Mouse (Mus musculus) ovary, adult 18-20 months (tissue): ENCODE data around the gene Iqcf1.

Source experiments
- DNase-seq: peaks from one replicate; pipeline ENCODE4 v3.0.0; 2022; ENCODE audit warnings: low spot score, mixed read lengths

Iqcf1 gene

GRCm38 (mm10) chr9:106464751-106465541 is 34.8 kb upstream of the Iqcf1 start:
- DNase-seq = no peak

DNA sequence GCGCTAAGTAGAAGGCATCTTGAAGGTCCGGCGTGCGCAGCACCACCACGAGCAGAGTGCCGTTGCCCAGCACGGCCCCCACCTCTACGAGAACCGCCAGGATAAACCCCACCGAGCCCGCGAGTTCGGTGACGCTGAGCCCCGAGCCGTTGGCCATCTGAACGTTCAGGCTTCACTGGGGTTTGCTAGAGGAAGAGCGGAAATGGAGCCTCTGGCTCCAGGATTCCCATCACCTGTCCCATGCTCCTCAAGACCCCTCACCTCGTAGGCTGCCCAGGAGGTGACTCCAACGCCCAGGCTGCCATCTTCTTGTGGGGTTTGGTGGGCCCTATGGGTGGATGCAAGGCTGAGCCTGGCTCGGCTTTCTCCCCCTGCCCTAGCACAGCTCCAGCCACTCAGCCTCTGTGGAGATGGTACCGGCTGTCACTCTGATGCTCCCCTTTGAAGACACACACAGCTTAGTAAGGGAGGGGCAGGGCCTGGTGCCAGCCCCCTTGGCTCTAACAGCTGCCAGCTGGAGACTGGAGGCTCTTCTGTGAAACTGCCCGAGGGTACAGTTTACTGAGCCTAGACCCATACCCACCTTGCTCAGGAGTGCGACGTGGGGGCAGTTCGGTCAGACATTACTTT is 34.1 kb upstream of the Iqcf1 start, which contains the start of gene Gpr62:
Gene Gpr62 (minus strand): TSS at position 368 of the 630 bp plus-strand sequence.
- no peak for DNase-seq

DNA sequence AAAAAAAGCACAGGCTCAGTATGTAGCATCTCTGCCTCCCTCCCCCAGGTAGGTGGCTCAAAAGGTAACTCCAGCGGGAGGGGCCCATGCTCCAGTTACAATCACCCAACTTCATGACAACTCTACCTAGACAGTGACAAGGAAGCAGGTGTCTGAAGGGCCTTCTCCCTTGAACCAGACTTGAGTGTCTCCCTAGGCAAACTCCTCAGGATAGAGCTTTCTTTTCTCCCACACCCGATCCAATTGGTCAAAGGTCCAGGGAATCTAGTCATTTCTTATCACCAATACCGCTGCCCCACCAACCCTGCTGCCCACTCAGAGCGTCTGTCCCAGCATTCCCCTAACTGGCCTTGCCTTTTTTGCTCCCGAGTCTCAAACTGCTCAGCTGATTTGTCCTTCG is 33.0 kb upstream of the Iqcf1 start:
- DNase-seq = no peak

- DNase-seq = no peak
These were observed 32.0 kb upstream of the Iqcf1 start for GRCm38 (mm10) chr9:106467746-106468145.

DNA sequence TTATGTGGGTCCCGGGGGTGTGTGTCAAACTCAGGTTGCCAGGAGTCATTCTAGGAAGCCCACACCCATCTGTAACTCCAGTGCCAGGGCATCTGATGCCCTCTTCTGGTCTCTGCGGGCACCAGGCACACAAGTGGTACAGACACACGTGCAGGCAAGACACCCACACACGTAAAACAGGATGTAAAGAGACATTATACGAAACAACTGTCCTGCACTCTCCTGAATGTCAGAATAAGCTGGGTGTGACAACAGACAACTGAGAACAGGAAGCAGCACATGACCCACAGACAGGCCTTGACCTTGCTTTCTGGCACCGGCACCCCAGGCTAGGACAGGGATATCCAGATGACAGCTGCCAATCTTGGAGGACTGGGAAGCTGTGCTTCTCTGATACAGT is 30.4 kb upstream of the Iqcf1 start:
- no peak for DNase-seq

DNA sequence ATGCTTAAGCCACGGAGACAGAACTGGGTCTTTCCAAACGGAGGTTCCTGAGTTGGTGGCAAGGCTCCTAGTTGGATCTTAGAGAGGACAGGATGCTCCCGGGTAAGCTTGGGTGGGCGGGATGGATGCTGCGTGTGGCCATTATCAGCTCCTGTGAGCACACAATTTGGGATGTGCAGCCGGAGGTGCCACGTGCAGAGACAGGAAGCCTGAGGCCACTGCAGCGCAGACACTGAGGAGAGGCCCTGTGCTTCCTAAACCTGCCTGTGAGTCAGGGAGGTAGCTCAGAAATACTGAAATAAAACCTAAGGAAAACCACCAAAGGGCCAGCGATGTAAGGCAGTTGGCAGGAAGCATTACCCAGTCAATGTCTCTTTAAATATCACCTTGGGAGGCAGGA is 30.0 kb upstream of the Iqcf1 start:
- no peak for DNase-seq

GRCm38 (mm10) chr9:106470991-106471750 is 28.6 kb upstream of the Iqcf1 start:
- DNase-seq = no peak

- no peak for DNase-seq
These were observed 27.9 kb upstream of the Iqcf1 start for GRCm38 (mm10) chr9:106471892-106472291.

DNA sequence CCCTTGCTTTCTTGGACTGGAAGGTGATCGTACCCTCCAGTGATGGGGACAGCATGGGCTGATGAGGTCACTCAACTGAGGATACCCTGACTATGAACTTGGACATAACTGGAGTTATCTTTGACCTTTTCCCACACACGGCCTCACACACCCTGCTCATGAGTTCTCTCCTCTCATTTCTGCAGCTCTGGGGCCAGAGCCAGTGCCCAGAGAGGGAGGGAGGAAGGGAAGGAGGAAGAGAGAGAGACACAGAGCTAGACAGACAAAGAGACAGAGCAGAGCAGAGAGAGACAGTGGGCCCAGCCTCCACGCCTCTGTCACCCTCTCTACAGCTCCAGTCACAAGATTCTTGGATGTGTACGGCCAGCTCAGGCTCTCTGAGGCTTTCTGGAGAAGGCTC is 27.4 kb upstream of the Iqcf1 start:
- no peak for DNase-seq

- no peak for DNase-seq
These were observed 26.6 kb upstream of the Iqcf1 start for GRCm38 (mm10) chr9:106473081-106473752.

GRCm38 (mm10) chr9:106473753-106474105 is 26.0 kb upstream of the Iqcf1 start:
- no peak for DNase-seq

- peak; percentile 59 for DNase-seq
These were observed 25.3 kb upstream of the Iqcf1 start for GRCm38 (mm10) chr9:106474456-106474855.

DNA sequence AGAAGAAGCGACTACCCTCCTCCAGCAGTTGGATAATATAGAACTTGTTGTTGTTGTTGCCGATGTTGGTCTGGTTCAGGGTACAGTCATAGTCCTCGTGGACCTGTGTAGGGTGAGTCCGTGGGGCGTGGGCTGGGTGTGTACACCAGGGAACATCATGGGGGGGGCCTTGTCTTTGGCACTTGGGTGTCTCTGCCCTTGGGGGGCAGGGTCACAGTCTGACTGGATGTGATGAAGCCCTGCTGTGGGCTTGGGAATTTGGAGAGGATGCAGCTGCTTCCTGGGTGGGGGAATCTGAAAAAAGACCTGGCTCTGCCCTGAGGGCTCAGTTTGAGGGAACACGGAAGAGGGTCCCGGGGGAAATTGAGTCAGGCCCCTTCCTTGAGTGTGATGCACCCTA is 24.7 kb upstream of the Iqcf1 start:
- no peak for DNase-seq

DNA sequence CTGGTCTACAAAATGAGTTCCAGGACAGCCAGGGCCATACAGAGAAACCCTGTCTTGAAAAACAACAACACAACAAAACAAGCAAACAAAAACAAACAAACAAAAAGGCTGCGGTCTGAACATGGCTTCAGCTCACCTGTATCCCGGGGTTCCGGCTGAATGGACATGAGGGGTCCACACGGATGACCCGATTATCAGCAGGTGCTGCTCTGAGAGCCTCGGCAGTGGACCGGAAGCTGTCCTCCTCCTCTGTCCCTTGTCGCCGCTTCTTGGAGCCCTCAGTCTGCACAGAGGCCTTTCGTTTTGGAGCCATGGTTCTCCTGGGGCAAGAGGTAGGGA is 24.1 kb upstream of the Iqcf1 start, which contains the start of gene Rrp9:
Gene Rrp9 (plus strand): TSS at position 301 of the 339 bp plus-strand sequence.
- no peak for DNase-seq

- peak; percentile 43 for DNase-seq
These were observed 23.5 kb upstream of the Iqcf1 start for GRCm38 (mm10) chr9:106476002-106476923.

GRCm38 (mm10) chr9:106476924-106477484 is 22.8 kb upstream of the Iqcf1 start, which contains the start of gene Parp3:
Parp3 (minus strand) TSS chr9:106476949.
- peak; percentile 100 for DNase-seq

DNA sequence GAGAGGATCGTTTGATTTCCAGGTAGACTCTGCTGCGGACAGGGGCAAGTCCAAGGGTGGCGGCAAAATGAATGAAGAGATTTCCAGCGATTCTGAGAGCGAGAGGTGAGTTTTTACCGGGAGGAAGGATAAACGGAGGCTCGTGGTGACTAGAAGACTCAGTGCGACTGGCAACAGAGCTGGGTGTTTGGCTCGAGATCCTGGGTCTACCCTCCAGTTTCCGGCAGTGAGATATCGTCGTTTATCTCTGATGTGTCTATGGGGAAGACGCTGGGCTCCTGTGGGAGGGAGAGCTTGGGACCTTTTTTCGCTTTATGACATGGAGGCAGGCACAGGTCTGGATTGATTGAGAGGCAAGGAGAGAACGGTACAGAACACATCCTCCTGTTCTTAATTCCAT is 22.1 kb upstream of the Iqcf1 start:
- no peak for DNase-seq

- DNase-seq = no peak
These were observed 21.7 kb upstream of the Iqcf1 start for GRCm38 (mm10) chr9:106478101-106478500.

DNA sequence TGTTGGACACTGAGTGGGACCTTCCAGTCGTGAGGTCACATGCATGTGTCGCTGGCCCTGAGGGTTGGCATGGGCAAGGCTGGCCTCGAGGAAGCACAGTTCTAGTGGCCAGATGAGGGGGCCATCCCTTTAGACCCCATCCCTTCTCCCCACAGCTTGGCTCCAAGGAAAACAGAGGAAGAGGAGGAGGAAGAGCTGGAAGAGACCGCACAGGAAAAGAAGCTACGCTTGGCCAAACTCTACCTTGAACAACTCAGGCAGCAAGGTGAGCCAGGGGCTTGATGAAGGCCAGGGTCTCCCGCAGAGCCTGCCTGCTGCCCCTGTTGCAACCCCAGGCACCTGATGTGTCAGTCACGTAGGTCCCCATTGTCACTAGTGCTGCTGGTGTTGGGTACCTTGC is 19.2 kb upstream of the Iqcf1 start:
- DNase-seq = no peak

- no peak for DNase-seq
These were observed 18.7 kb upstream of the Iqcf1 start for GRCm38 (mm10) chr9:106481075-106481474.

DNA sequence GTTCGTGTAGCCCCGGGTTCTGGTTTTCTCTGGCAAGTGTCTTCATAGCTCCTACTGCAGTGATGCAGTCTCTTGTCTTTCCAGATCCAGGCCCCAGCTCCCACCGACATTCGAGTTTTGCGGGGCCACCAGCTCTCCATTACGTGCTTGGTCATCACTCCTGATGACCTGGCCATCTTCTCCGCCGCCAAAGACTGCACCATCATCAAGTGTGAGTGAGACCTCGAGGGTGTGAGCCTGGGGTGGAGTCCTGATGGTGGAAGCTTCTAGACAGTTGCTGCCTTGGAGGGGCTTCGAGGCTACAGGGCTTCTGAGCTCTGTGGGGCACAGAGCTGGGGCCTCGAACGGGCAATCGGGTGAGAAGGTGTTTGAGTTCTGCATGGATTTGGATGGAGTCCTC is 18.1 kb upstream of the Iqcf1 start:
- no peak for DNase-seq
